Mouse (Mus musculus) intestine, embryonic 14.5 days (tissue): ENCODE measurements around the gene Pigp. TPM values are rescaled to one million over a fixed set of nuclear protein-coding genes. Genes with fewer than 3 reads are reported as not detected.
A peak's percentile ranks its signal among the peaks of the same experiment; 100 is the strongest.

Experiments used
- ATAC-seq: fragments of 200-750 bp; cut with Nextera tagmentation; replicated peaks from 2 replicates; pipeline ENCODE4 v1.8.0; 2017; ENCODE audit warnings: low read depth, moderate number of reproducible peaks, moderate TSS enrichment, moderate library complexity; ENCODE audit not compliant: low FRiP score, low TSS enrichment
- DNase-seq: peaks from one replicate; pipeline ENCODE4 v3.0.0-alpha.2; 2018; ENCODE audit warnings: low spot score
- H3K27ac ChIP-seq: fragments of 300-500 bp; sonication (generic); 2 replicates; pipeline ENCODE4 v1.5.1; 2014; ENCODE audit warnings: low read depth, mild to moderate bottlenecking, control low read depth
- H3K27me3 ChIP-seq: fragments of 300-500 bp; sonication (generic); replicated peaks from 2 replicates; pipeline ENCODE4 v1.6.1; 2014; ENCODE audit warnings: low read length, control low read depth; ENCODE audit not compliant: control insufficient read depth, insufficient read depth
- H3K36me3 ChIP-seq: fragments of 300-500 bp; sonication (generic); 2 replicates; pipeline ENCODE4 v1.6.1; 2014; ENCODE audit warnings: low read length, control low read depth; ENCODE audit not compliant: control insufficient read depth, insufficient read depth
- H3K4me1 ChIP-seq: fragments of 300-500 bp; sonication (generic); replicated peaks from 2 replicates; pipeline ENCODE4 v1.6.1; 2014; ENCODE audit warnings: low read length, control low read depth, mixed read lengths; ENCODE audit not compliant: control insufficient read depth, insufficient read depth
- H3K4me2 ChIP-seq: fragments of 300-500 bp; sonication (generic); 2 replicates; pipeline ENCODE4 v1.6.1; 2014; ENCODE audit warnings: low read length
- H3K4me3 ChIP-seq: fragments of 300-500 bp; sonication (generic); 2 replicates; pipeline ENCODE4 v1.5.1; 2014; ENCODE audit warnings: low read depth, low read length, control low read depth, mixed read lengths
- H3K9ac ChIP-seq: fragments of 300-500 bp; sonication (generic); 2 replicates; pipeline ENCODE4 v1.6.1; 2014; ENCODE audit warnings: mild to moderate bottlenecking, low read length
- H3K9me3 ChIP-seq: fragments of 300-500 bp; sonication (generic); 2 replicates; pipeline ENCODE4 v1.6.1; 2016; ENCODE audit warnings: low read length, control low read depth; ENCODE audit not compliant: control insufficient read depth
- WGBS: fragments of 180-500 bp; shearing (Covaris S2); extraction: QIAGEN DNeasy Blood & Tissue Kit; methylation state at CpG from one replicate; pipeline ENCODE4 v1.1.7; 2014; 5-methylcytosine and 5-hydroxymethylcytosine counted together
- polyA plus RNA-seq: library from polyadenylated mRNA; unstranded; fragments of >200 nt; fragmentation: Nextera tagmentation; extraction: Ambion mirVana; gene quantifications from 2 replicates; pipeline ENCODE4 v1.2.1, GENCODE M21; 2014

Gene Pigp
- 90.3 and 92.5 TPM in 2 replicates for polyA plus RNA-seq

DNA sequence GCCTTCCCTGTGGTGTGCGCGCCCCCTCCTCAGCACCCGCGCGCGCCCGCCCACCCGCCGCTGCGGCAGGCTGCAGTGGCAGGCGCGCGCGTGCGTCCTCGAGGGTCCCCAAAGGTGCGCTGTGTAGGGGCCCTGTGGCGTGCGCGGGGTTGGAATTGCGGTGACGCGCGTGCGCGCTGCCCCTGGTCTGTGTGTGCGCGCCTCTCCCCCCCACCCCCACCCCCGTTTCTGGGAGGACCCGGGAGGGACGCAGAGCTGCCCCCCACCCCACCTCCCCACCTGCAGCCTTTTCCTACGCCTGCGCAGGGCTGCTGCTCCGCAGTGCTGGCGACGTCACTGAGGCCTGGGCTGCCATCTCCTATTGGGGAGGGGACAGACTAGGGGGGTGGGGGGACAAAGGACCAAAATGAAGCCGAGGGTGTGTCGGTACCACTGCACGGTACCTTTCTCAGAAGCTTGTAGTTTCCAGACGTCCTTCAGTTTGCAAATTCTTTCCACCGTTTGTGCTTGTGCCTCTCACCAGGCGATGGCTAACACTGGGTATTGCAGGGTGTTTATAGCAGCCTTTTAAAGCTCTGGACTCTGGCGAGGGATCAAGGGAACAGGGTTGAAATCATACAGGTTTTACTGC lies at the start of gene Pigp:
Pigp (minus strand) TSS at position 542 of the 631 bp plus-strand sequence.
- Histone ChIP-seq H3K36me3 (no peaks in the 10 kb centered on the region), H3K9ac (peak within 1 kb of the TSS; percentile 74), H3K27me3 (no peaks in the 10 kb centered on the region), H3K9me3 (no peaks in the 10 kb centered on the region), H3K27ac (peak within 1 kb of the TSS; percentile 97), H3K4me1 (peaks cover 24% of the 10 kb centered on the region), H3K4me2 (peak within 1 kb of the TSS; percentile 65), H3K4me3 (peak within 1 kb of the TSS; percentile 67)
- DNase-seq (peak; percentile 92), ATAC-seq (peak; percentile 80)
- under 1% methylated on average over 42 of the region's 43 CpGs for WGBS

DNA sequence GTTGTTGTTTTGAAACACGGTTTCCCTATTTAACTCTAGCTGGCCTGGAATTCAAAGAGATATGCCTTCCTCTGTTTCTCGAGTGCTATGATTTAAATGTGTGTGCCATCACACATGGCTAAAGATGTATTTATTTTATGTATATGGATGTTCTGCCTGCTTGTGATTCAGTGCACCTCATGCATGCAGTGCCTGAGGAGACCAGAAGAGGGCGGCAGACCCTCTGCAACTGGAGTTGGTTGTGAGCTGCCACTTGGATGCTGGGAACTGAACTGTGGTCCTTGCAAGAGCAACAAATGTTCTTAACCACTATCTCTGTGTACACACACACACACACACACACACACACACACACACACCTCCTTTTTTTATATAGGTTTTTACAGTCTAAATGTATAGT lies 48.9 kb upstream of the Pigp start:
- H3K36me3 ChIP-seq, result peaks cover 90% of the 10 kb centered on the region
- ATAC-seq, result no peak
- no peak overlapping the region for H3K27ac ChIP-seq
- no peak overlapping the region for H3K4me3 ChIP-seq
- H3K9me3 ChIP-seq, result peaks cover 6% of the 10 kb centered on the region; the same call in 1 of the 2 replicates
- no peak overlapping the region for H3K4me2 ChIP-seq
- H3K9ac ChIP-seq, result no peak overlapping the region
- no peaks in the 10 kb centered on the region for H3K4me1 ChIP-seq
- 96% methylated on average over 3 of the region's 3 CpGs for WGBS
- DNase-seq, result no peak
- H3K27me3 ChIP-seq, result no peaks in the 10 kb centered on the region

DNA sequence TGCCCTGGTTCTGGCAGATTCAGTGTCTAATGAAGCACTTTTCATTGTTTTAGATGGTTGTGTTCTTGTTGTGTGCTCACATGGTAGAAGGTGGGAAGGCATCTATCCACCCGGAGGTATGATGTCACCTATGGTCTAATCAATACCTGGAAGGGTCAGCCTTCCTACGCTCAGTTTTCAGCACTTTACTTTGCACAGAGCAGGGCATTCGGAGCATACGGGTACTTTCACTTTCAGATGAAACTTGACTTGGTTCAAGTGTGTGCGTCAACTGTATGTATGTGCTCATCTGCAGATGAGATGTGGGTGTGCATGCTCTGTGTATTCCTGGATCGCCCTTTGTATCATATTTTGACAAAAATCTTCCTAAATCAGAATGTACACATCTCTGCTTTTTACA lies 42.5 kb upstream of the Pigp start:
- ATAC-seq, result no peak
- Histone ChIP-seq H3K27ac (no peak overlapping the region), H3K9me3 (no peaks in the 10 kb centered on the region), H3K4me1 (no peaks in the 10 kb centered on the region), H3K36me3 (peaks cover 82% of the 10 kb centered on the region), H3K4me2 (no peak overlapping the region), H3K9ac (no peak overlapping the region), H3K4me3 (no peak overlapping the region), H3K27me3 (no peaks in the 10 kb centered on the region)
- DNase-seq, result no peak
- 92% methylated on average over 6 of the region's 6 CpGs for WGBS

DNA sequence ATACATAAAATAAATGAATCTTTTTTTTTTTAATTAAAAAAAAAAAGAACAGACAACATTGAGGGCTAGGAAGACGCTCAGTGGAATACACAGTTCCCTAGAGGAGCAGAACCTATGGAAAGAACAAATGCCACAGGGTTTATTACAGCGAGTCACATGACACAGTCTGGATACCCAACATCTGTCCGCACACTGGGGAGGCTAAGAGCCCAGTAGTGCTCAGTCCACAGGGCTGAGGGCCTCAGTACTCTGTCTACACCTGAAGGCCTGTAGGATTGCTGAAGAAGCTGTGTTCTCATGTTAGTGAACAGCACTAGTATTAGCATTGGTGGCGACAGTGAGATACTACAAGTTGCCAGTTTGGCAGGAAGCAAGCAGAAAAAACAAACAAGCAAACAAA lies 41.1 kb upstream of the Pigp start:
- Histone ChIP-seq H3K4me2 (no peak overlapping the region), H3K4me3 (no peak overlapping the region), H3K9ac (no peak overlapping the region), H3K4me1 (no peaks in the 10 kb centered on the region), H3K27me3 (no peaks in the 10 kb centered on the region), H3K36me3 (peaks cover 80% of the 10 kb centered on the region), H3K9me3 (no peaks in the 10 kb centered on the region), H3K27ac (no peak overlapping the region)
- DNase-seq, result no peak
- 90% methylated on average over 4 of the region's 4 CpGs for WGBS
- 0 out of 2 replicates have a peak, but pooled peaks have one; percentile 40 for ATAC-seq

DNA sequence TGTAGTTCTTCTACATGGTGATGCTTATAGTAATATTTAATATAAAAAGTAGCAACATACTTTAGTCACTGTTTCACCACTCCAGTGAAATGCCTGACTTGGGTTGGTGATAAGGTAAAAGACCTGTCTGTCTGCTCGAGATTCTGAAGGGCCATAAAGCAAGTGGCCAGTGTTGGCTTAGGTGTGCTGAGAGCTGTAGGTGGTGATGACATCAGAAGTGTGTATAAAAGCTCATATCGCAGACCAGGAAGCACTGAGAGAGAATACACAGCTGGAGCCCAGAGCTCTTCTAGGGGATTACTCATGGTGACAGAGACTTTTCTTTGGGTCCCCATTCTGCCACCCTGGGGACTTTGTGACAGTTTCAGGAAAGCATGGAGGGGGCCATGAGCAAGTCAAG lies 40.6 kb upstream of the Pigp start:
- H3K36me3 ChIP-seq, result peaks cover 80% of the 10 kb centered on the region
- 0 out of 2 replicates have a peak, but pooled peaks have one; percentile 36 for ATAC-seq

DNA sequence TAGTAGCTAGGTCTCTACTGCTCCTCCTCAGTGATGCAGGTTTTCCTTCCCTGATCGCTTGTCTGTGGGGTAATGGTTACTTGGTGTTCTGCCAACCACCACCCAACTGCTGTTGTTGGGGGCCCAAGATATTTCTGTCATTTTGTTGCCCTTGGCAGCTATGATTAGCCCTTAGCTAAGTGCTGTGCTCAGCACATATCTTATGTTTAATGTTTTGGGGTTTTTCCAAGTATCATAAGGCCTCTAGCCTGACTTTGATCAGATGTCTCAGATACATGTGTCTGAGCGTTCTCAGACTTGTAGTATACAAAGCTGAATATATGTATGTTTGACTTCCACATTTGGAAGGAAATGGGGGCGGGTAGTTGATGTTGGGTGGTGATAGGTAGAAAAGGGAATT lies 39.6 kb upstream of the Pigp start:
- Histone ChIP-seq H3K27me3 (no peaks in the 10 kb centered on the region), H3K27ac (no peak overlapping the region), H3K4me2 (no peak overlapping the region), H3K4me1 (no peaks in the 10 kb centered on the region), H3K36me3 (peaks cover 83% of the 10 kb centered on the region), H3K4me3 (no peak overlapping the region), H3K9ac (no peak overlapping the region), H3K9me3 (no peaks in the 10 kb centered on the region)
- 77% methylated on average over 3 of the region's 3 CpGs for WGBS
- ATAC-seq, result no peak
- no peak for DNase-seq

More for the DNA sequence above, 40.6 kb upstream of the Pigp start:
- Histone ChIP-seq H3K4me3 (no peak overlapping the region), H3K4me1 (no peaks in the 10 kb centered on the region), H3K4me2 (no peak overlapping the region), H3K9ac (no peak overlapping the region), H3K27ac (no peak overlapping the region; the same call in 1 of the 2 replicates), H3K27me3 (no peaks in the 10 kb centered on the region), H3K9me3 (no peaks in the 10 kb centered on the region)
- DNase-seq, result no peak
- WGBS, result 77% methylated on average over 2 of the region's 2 CpGs

DNA sequence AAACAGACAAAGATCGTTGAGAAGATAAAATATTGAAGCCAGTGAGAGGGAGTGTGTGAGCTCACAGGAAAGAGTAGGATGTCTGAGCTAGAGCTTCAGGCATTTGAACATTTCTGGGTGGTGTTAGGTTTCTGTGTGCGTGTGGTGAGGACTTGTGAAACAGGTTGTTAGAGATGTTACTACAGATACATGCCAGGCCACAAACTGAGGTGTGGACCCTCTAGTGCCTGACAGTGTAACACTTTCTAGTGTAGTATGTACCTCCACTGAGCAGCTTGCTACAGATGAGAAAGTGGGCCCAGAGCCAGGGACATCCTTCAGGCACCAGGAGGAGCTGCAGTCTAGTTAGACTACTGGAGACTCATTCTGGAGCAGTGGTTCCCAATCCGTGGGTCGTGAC lies 30.5 kb upstream of the Pigp start:
- H3K36me3 ChIP-seq, result peaks cover 34% of the 10 kb centered on the region
- no peak for DNase-seq
- no peak overlapping the region for H3K9ac ChIP-seq
- no peak overlapping the region for H3K27ac ChIP-seq
- ATAC-seq, result no peak
- H3K4me2 ChIP-seq, result no peak overlapping the region
- no peak overlapping the region for H3K4me3 ChIP-seq
- peaks cover 2% of the 10 kb centered on the region for H3K4me1 ChIP-seq
- WGBS, result 61% methylated on average over 4 of the region's 4 CpGs
- H3K9me3 ChIP-seq, result no peaks in the 10 kb centered on the region
- H3K27me3 ChIP-seq, result no peaks in the 10 kb centered on the region

DNA sequence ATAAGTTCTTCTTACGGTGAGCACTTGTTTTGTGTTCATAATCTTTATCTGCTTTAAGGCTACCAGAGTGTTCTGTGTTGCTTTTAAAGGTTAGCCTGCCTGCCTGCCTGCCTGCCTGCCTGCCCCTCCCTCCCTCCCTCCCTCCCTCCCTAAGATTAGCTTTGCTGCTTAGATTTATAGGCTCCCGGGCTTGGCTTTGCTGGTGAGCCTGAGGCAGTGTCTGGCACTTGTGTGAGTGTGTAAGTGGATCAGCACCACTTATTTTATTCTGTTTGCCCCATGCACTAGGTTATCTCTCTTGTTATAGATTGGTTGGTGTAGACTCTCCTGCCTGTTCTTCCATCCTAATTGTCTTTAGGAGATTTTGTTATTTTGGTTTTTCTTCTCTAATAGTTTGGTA lies 30.0 kb upstream of the Pigp start:
- 22% methylated on average over 2 of the region's 2 CpGs for WGBS
- no peak for ATAC-seq

DNA sequence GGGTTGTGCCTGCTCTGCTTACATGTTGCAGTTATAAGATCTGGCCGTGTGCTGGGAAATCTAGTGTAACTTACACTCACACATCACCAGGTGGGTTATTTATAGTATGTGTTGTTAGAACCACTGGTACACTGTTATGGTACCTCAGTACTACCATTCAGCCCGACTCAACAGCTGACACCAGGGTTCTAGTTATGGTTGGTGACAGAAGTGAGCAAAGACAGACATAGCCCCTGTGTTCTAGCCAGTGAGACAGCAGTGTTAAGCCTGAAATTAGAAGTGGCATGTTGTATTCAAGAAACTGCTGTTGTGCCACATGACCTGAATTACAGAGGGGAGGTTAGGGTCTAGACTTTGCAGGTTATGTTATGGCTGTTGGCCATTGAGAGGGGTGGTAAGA lies 27.5 kb upstream of the Pigp start:
- H3K9me3 ChIP-seq, result no peaks in the 10 kb centered on the region
- no peak overlapping the region for H3K9ac ChIP-seq
- H3K36me3 ChIP-seq, result peaks cover 31% of the 10 kb centered on the region
- H3K27me3 ChIP-seq, result no peaks in the 10 kb centered on the region
- no peak for DNase-seq
- no peak for ATAC-seq
- H3K27ac ChIP-seq, result no peak overlapping the region
- H3K4me2 ChIP-seq, result no peak overlapping the region
- H3K4me3 ChIP-seq, result no peak overlapping the region
- WGBS, result 83% methylated on average over 2 of the region's 2 CpGs
- peaks cover 2% of the 10 kb centered on the region for H3K4me1 ChIP-seq

More for the DNA sequence above, 30.0 kb upstream of the Pigp start:
- Histone ChIP-seq H3K4me1 (peaks cover 2% of the 10 kb centered on the region), H3K4me2 (no peak overlapping the region), H3K27me3 (no peaks in the 10 kb centered on the region), H3K9me3 (no peaks in the 10 kb centered on the region), H3K4me3 (no peak overlapping the region), H3K27ac (no peak overlapping the region), H3K9ac (no peak overlapping the region), H3K36me3 (peaks cover 31% of the 10 kb centered on the region)
- DNase-seq, result no peak
